Mouse (Mus musculus): ENCODE results near the gene D230025D16Rik.

- TF ChIP-seq CTCF (IDR thresholded peaks at IDR 0.05; ENCODE audit: low read depth, low read length) (no peak), POLR2A (IDR thresholded peaks at IDR 0.05; ENCODE audit: extremely low read depth, insufficient read depth, low read length) (no peak)
These were observed 17.2 kb upstream of the D230025D16Rik start for GRCm38 (mm10) chr8:105207675-105208273.
